42 mouse cellular contexts compared by ENCODE assay signal in the genomic region with DNA sequence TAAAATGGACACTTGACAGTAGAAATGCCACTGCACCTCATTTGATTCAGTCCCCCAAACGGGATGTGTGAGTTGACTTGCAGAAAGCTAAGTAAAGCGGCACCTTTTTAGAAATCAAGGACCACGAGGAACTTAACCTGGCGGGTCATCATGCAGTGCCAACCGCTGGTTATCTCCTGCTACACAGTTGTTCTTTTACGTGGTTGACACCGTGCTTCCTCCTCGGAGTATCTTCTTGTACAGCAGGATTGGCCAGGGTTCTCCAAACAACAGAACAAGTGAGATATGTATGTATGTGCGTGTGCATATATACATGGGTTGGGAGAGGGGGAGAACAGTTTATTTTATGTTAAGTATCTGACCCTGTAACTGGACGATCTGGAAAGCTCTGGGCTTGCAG. TPM values are rescaled to one million over a fixed set of nuclear protein-coding genes. Genes with fewer than 3 reads are reported as not detected.
"Had no signal": no experiment of that assay in that cellular context is flagged by ENCODE, and none has a peak within 500 bp of the region (broad histone marks: within the 10 kb centered on the region; RNA-seq: fewer than 3 reads in every experiment).

No protein-coding gene starts in this region.

- H3K9ac ChIP-seq: limb, embryonic 12.5 days; limb, embryonic 13.5 days; limb, embryonic 15.5 days; liver, embryonic 12.5 days; liver, embryonic 13.5 days; liver, embryonic 14.5 days; liver, embryonic 15.5 days; lung, embryonic 14.5 days; lung, embryonic 15.5 days; midbrain, embryonic 12.5 days; midbrain, embryonic 13.5 days; midbrain, embryonic 15.5 days had no signal

- H3K4me1 ChIP-seq: limb, embryonic 10.5 days; limb, embryonic 12.5 days; limb, embryonic 13.5 days; limb, embryonic 15.5 days; lung, embryonic 15.5 days; midbrain, embryonic 10.5 days; midbrain, embryonic 13.5 days; midbrain, embryonic 15.5 days had no signal

- H3K9me3 ChIP-seq: limb, embryonic 10.5 days; limb, embryonic 12.5 days; limb, embryonic 13.5 days; limb, embryonic 15.5 days; liver, embryonic 12.5 days; liver, embryonic 13.5 days; liver, embryonic 15.5 days; lung, embryonic 15.5 days; megakaryocyte, embryonic 14.5 days; midbrain, embryonic 10.5 days; midbrain, embryonic 12.5 days; midbrain, embryonic 13.5 days; midbrain, embryonic 15.5 days had no signal

- H3K27me3 ChIP-seq: limb, embryonic 12.5 days; limb, embryonic 13.5 days; limb, embryonic 15.5 days; liver, embryonic 12.5 days; liver, embryonic 13.5 days; liver, embryonic 15.5 days; lung, embryonic 15.5 days; megakaryocyte, embryonic 14.5 days; midbrain, embryonic 12.5 days; midbrain, embryonic 13.5 days; midbrain, embryonic 15.5 days had no signal

- ATAC-seq: liver, embryonic 12.5 days; lung, postnatal 0 days; midbrain, embryonic 13.5 days; midbrain, embryonic 15.5 days; midbrain, embryonic 16.5 days had no signal

- H3K4me3 ChIP-seq: left cerebral cortex, adult 2 months; limb, embryonic 10.5 days; limb, embryonic 12.5 days; limb, embryonic 13.5 days; limb, embryonic 15.5 days; liver, embryonic 12.5 days; liver, embryonic 13.5 days; liver, embryonic 15.5 days; lung, embryonic 15.5 days; megakaryocyte, embryonic 14.5 days; midbrain, embryonic 10.5 days; midbrain, embryonic 12.5 days; midbrain, embryonic 13.5 days; midbrain, embryonic 15.5 days; myocyte had no signal

- H3K36me3 ChIP-seq: limb, embryonic 10.5 days; limb, embryonic 12.5 days; limb, embryonic 13.5 days; limb, embryonic 15.5 days; lung, embryonic 15.5 days; midbrain, embryonic 13.5 days; midbrain, embryonic 15.5 days had no signal

- H3K4me2 ChIP-seq: limb, embryonic 12.5 days; limb, embryonic 13.5 days; limb, embryonic 15.5 days; liver, embryonic 11.5 days; liver, embryonic 12.5 days; liver, embryonic 13.5 days; liver, embryonic 15.5 days; lung, embryonic 14.5 days; lung, embryonic 15.5 days; midbrain, embryonic 11.5 days; midbrain, embryonic 12.5 days; midbrain, embryonic 13.5 days; midbrain, embryonic 15.5 days had no signal

- H3K27ac ChIP-seq: left cerebral cortex, adult 2 months; limb, embryonic 10.5 days; limb, embryonic 12.5 days; limb, embryonic 13.5 days; limb, embryonic 15.5 days; liver, embryonic 12.5 days; liver, embryonic 13.5 days; liver, embryonic 14.5 days; liver, embryonic 15.5 days; lung, embryonic 15.5 days; macrophage; midbrain, embryonic 10.5 days; midbrain, embryonic 12.5 days; midbrain, embryonic 13.5 days; midbrain, embryonic 15.5 days had no signal

- DNase-seq: left cerebral cortex, postnatal 4 days; liver; liver, embryonic 13.5 days; lung, adult 18-20 months; lung, adult 2 months; lung, embryonic 14.5 days; lung, postnatal 10 days; lung, postnatal 14 days; lung, postnatal 36 days; lung, postnatal 4 days; midbrain, embryonic 14.5 days had no signal

RNA-seq across cellular contexts. Expression of a gene that starts 50.5 kb away (rescaled TPM):
- total RNA-seq: left cerebral cortex, adult 2 months; left cerebral cortex, postnatal 36 days; megakaryocyte progenitor cell, adult 5-6 weeks; megakaryocyte, adult 5-6 weeks; megakaryocyte-erythroid progenitor cell, adult 5-6 weeks; monocyte, adult 5-6 weeks had no signal
- polyA plus RNA-seq: limb, embryonic 10.5 days; limb, embryonic 11.5 days; limb, embryonic 12.5 days; liver, embryonic 11.5 days; liver, embryonic 12.5 days; liver, embryonic 13.5 days; liver, embryonic 14.5 days; liver, embryonic 15.5 days; liver, embryonic 16.5 days; lung, embryonic 16.5 days; macrophage; midbrain, embryonic 10.5 days; midbrain, embryonic 12.5 days; midbrain, embryonic 15.5 days had no signal

RNA-seq across cellular contexts. Expression of a gene that starts 50.9 kb away (rescaled TPM):
- total RNA-seq: left cerebral cortex, adult 2 months; left cerebral cortex, adult 8-10 months; left cerebral cortex, postnatal 14 days; left cerebral cortex, postnatal 25 days; left cerebral cortex, postnatal 36 days; megakaryocyte progenitor cell, adult 5-6 weeks; megakaryocyte, adult 5-6 weeks; megakaryocyte-erythroid progenitor cell, adult 5-6 weeks; monocyte, adult 5-6 weeks had no signal
- polyA plus RNA-seq: limb, embryonic 10.5 days; limb, embryonic 11.5 days; limb, embryonic 12.5 days; liver, embryonic 11.5 days; liver, embryonic 12.5 days; liver, embryonic 13.5 days; liver, embryonic 14.5 days; liver, embryonic 15.5 days; liver, embryonic 16.5 days; lung, embryonic 14.5 days; lung, embryonic 15.5 days; lung, embryonic 16.5 days; macrophage; midbrain, embryonic 10.5 days; midbrain, embryonic 11.5 days; midbrain, embryonic 12.5 days; midbrain, embryonic 13.5 days; midbrain, embryonic 14.5 days; myocyte had no signal
